Mouse (Mus musculus) forebrain, embryonic 12.5 days (tissue): ENCODE data around the gene Col4a5. TPM values are rescaled to one million over a fixed set of nuclear protein-coding genes. Genes with fewer than 3 reads are reported as not detected.
A peak's percentile ranks its signal among the peaks of the same experiment; 100 is the strongest.

Source experiments
- ATAC-seq: fragments of 200-750 bp; cut with Nextera tagmentation; 2 replicates; pipeline ENCODE4 v1.8.0; 2017; ENCODE audit warnings: moderate TSS enrichment; ENCODE audit not compliant: low FRiP score
- H3K27ac ChIP-seq: fragments of 300-500 bp; sonication (generic); 2 replicates; pipeline ENCODE4 v1.5.1; 2016; ENCODE audit warnings: mild to moderate bottlenecking
- H3K27me3 ChIP-seq: fragments of 300-500 bp; sonication (generic); 2 replicates; pipeline ENCODE4 v1.6.1; 2016; ENCODE audit warnings: mild to moderate bottlenecking
- H3K36me3 ChIP-seq: fragments of 300-500 bp; sonication (generic); replicated peaks from 2 replicates; pipeline ENCODE4 v1.6.1; 2016; ENCODE audit warnings: mild to moderate bottlenecking
- H3K4me1 ChIP-seq: fragments of 300-500 bp; sonication (generic); 2 replicates; pipeline ENCODE4 v1.6.1; 2016
- H3K4me2 ChIP-seq: fragments of 300-500 bp; sonication (generic); 2 replicates; pipeline ENCODE4 v1.6.1; 2016; ENCODE audit warnings: mild to moderate bottlenecking, moderate library complexity
- H3K4me3 ChIP-seq: fragments of 300-500 bp; sonication (generic); replicated peaks from 2 replicates; pipeline ENCODE4 v1.5.1; 2016; ENCODE audit warnings: mild to moderate bottlenecking
- H3K9ac ChIP-seq: fragments of 300-500 bp; sonication (generic); 2 replicates; pipeline ENCODE4 v1.6.1; 2016; ENCODE audit warnings: mild to moderate bottlenecking
- H3K9me3 ChIP-seq: fragments of 300-500 bp; sonication (generic); 2 replicates; pipeline ENCODE4 v1.6.1; 2016
- WGBS: fragments of 180-500 bp; shearing (Covaris S2); methylation state at CpG from one replicate; pipeline ENCODE4 v1.1.7; 2016; 5-methylcytosine and 5-hydroxymethylcytosine counted together
- polyA plus RNA-seq: library from polyadenylated mRNA; unstranded; fragments of >200 nt; fragmentation: Nextera tagmentation; extraction: Ambion mirVana; gene quantifications from 2 replicates; pipeline ENCODE4 v1.2.1, GENCODE M21; 2016

Col4a5 gene
- polyA plus RNA-seq, 1 experiment from 2014 or later, result 11.9 TPM

- H3K27ac ChIP-seq, result no peak overlapping the region
- no peaks in the 10 kb centered on the region for H3K36me3 ChIP-seq
- H3K27me3 ChIP-seq, result peaks cover 71% of the 10 kb centered on the region
- H3K9me3 ChIP-seq, result no peaks in the 10 kb centered on the region
- H3K4me3 ChIP-seq, result peak overlapping the region; percentile 45
- WGBS, result 20% methylated on average over 16 of the region's 16 CpGs
- no peak for ATAC-seq
- H3K9ac ChIP-seq, result no peak overlapping the region
- H3K4me2 ChIP-seq, result peak overlapping the region; percentile 59
- no peaks in the 10 kb centered on the region; the same call in none of the 2 replicates for H3K4me1 ChIP-seq
Measured at GRCm38 (mm10) chrX:141723936-141724335, 248.8 kb downstream of the Col4a5 start.

DNA sequence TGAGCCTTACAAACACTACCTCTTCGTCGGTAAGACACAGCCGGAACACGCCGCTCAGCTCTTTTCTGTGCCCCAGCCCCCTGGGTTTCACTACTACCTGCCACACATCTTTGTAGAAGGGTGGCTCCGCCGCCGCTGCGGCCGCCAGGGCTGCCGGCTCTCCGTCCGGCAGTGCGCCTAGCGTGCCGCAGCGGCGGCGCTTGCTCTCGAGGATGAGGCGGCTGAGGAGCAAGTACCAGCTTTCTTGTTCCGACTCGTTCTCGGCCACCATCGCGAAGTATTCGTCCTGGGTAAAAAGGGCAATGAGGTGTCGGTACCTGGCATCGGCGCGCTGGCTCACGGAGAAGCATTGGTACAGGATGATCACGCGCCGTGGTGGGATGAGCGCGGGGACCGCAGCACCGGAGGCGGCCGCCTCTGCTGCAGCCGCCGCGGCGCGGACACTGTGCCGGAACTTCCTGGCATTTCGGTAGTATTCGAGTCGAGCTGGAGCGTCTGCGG, 249.3 kb downstream of the Col4a5 start:
- no peaks in the 10 kb centered on the region for H3K9me3 ChIP-seq
- H3K4me1 ChIP-seq, result no peaks in the 10 kb centered on the region; the same call in none of the 2 replicates
- peak; percentile 21 for ATAC-seq
- peaks cover 71% of the 10 kb centered on the region for H3K27me3 ChIP-seq
- WGBS, result 19% methylated on average over 52 of the region's 52 CpGs
- peak overlapping the region; percentile 59 for H3K4me2 ChIP-seq
- H3K4me3 ChIP-seq, result peak overlapping the region; percentile 45
- no peak overlapping the region for H3K9ac ChIP-seq
- H3K27ac ChIP-seq, result no peak overlapping the region
- no peaks in the 10 kb centered on the region for H3K36me3 ChIP-seq

GRCm38 (mm10) chrX:141724937-141725918, 250.0 kb downstream of the Col4a5 start, which contains the start of gene Irs4:
Irs4 (minus strand) TSS chrX:141725263.
- Histone ChIP-seq H3K27me3 (peaks cover 66% of the 10 kb centered on the region), H3K36me3 (no peaks in the 10 kb centered on the region), H3K9ac (0 out of 2 replicates have a peak within 1 kb of the TSS, but pooled peaks have one; percentile 21), H3K4me3 (peak within 1 kb of the TSS; percentile 45), H3K4me1 (no peaks in the 10 kb centered on the region; the same call in none of the 2 replicates), H3K4me2 (peak within 1 kb of the TSS; percentile 59), H3K9me3 (no peaks in the 10 kb centered on the region), H3K27ac (no peak within 1 kb of the TSS)
- peak; percentile 86 for ATAC-seq
- WGBS, result 17% methylated on average over 49 of the region's 51 CpGs

DNA sequence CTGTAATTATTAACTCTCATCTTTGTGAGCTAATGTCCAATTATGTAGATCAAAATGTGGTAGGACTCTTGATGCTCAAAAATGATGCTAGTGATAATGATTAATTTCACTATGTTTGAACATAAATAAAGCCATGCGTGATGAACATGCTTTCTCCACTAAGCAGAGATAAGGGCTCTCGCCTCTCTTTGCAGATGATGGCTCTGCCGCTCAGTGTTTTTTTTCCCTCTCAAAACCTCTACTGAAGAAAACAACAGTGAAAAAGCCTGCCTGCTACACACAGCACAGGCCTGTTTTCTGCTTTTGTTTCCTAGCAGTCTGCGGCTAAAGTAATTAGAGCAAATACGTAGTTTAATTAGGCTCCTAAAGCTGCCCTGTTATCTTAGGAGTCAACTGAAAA, 254.4 kb downstream of the Col4a5 start:
- no peak overlapping the region for H3K4me3 ChIP-seq
- H3K27me3 ChIP-seq, result peaks cover 27% of the 10 kb centered on the region
- no peaks in the 10 kb centered on the region for H3K9me3 ChIP-seq
- 37% methylated on average over 5 of the region's 5 CpGs for WGBS
- H3K4me2 ChIP-seq, result no peak overlapping the region
- no peak overlapping the region for H3K9ac ChIP-seq
- no peaks in the 10 kb centered on the region for H3K36me3 ChIP-seq
- no peak for ATAC-seq
- no peak overlapping the region for H3K27ac ChIP-seq
- no peaks in the 10 kb centered on the region for H3K4me1 ChIP-seq

Other genes starting within 250 kb of the Col4a5 start
- 1.2 and 1.9 TPM in 2 replicates for gene Col4a6, start 1.3 kb upstream of the Col4a5 start, polyA plus RNA-seq
- 2.6 and 3.0 TPM in 2 replicates for gene Irs4, start 249.9 kb downstream of the Col4a5 start, polyA plus RNA-seq